Mouse (Mus musculus) myocyte (in vitro differentiated cells): ENCODE measurements around the gene Gm9945. TPM values are rescaled to one million over a fixed set of nuclear protein-coding genes. Genes with fewer than 3 reads are reported as not detected.

Experiments
- H3K27me3 ChIP-seq: one replicate; pipeline ENCODE4 v1.6.1; 2011; ENCODE audit not compliant: control insufficient read depth, insufficient read depth, insufficient read length
- H3K36me3 ChIP-seq: one replicate; pipeline ENCODE4 v1.6.1; 2011; ENCODE audit not compliant: control insufficient read depth, insufficient read depth
- H3K4me2 ChIP-seq: one replicate; pipeline ENCODE4 v1.6.1; 2011; ENCODE audit warnings: low read depth, control low read depth
- H3K4me3 ChIP-seq: one replicate; pipeline ENCODE4 v1.5.1; 2011; ENCODE audit warnings: mild to moderate bottlenecking, control low read depth, moderate library complexity
- H3K79me2 ChIP-seq: one replicate; pipeline ENCODE4 v1.6.1; 2011; ENCODE audit not compliant: control insufficient read depth, insufficient read depth
- H3ac ChIP-seq: one replicate; pipeline ENCODE4 v1.6.1; 2011; ENCODE audit not compliant: control insufficient read depth, insufficient read length
- CEBPB ChIP-seq: IDR thresholded peaks from 2 replicates; pipeline ENCODE4 v1.6.1; 2011; ENCODE audit warnings: mild to moderate bottlenecking, moderate library complexity; ENCODE audit not compliant: poor library complexity, insufficient read depth, severe bottlenecking
- E2F4 ChIP-seq: IDR thresholded peaks from one replicate; pipeline ENCODE4 v1.6.1; 2011; ENCODE audit warnings: mild to moderate bottlenecking, control low read depth, moderate library complexity; ENCODE audit not compliant: insufficient read depth
- MAX ChIP-seq: IDR thresholded peaks from one replicate; pipeline ENCODE4 v1.6.1; 2011; ENCODE audit warnings: low read depth, mild to moderate bottlenecking, control low read depth
- MYOD1 ChIP-seq, 3 experiments: IDR thresholded peaks; one replicate each; pipeline ENCODE4 v1.6.1; 2011; ENCODE audit warnings: control low read depth in 2 of 3, low read depth in 2 of 3, mild to moderate bottlenecking in 2 of 3, moderate library complexity in 1 of 3; ENCODE audit not compliant: insufficient read length in 2 of 3, control insufficient read depth in 1 of 3
- MYOG ChIP-seq, 3 experiments: IDR thresholded peaks; one replicate each; pipeline ENCODE4 v1.6.1; 2011; ENCODE audit warnings: control low read depth in 2 of 3, low read depth in 2 of 3, mild to moderate bottlenecking in 2 of 3; ENCODE audit not compliant: insufficient read length in 2 of 3, control insufficient read depth in 1 of 3, insufficient read depth in 1 of 3
- POLR2A ChIP-seq: IDR thresholded peaks from one replicate; pipeline ENCODE4 v1.6.1; 2011; ENCODE audit warnings: low read depth, mild to moderate bottlenecking, control low read depth, moderate library complexity; ENCODE audit not compliant: insufficient read length
- POLR2AphosphoS2 ChIP-seq: IDR thresholded peaks from one replicate; pipeline ENCODE4 v1.6.1; 2011; ENCODE audit warnings: low read depth, control low read depth; ENCODE audit not compliant: insufficient read length
- REST ChIP-seq: IDR thresholded peaks from one replicate; pipeline ENCODE4 v1.6.1; 2011; ENCODE audit warnings: mild to moderate bottlenecking, control low read depth, moderate library complexity; ENCODE audit not compliant: insufficient read depth, insufficient read length
- SRF ChIP-seq: IDR thresholded peaks from one replicate; pipeline ENCODE4 v1.6.1; 2011; ENCODE audit warnings: low read depth; ENCODE audit not compliant: control insufficient read depth, insufficient read length
- TCF12 ChIP-seq: IDR thresholded peaks from one replicate; pipeline ENCODE4 v1.6.1; 2011; ENCODE audit warnings: mild to moderate bottlenecking, control low read depth; ENCODE audit not compliant: poor library complexity, insufficient read depth, severe bottlenecking
- TCF3 ChIP-seq: IDR thresholded peaks from one replicate; pipeline ENCODE4 v1.6.1; 2011; ENCODE audit warnings: low read depth, control low read depth; ENCODE audit not compliant: insufficient read length
- USF1 ChIP-seq: IDR thresholded peaks from one replicate; pipeline ENCODE4 v1.6.1; 2011; ENCODE audit warnings: low read depth, mild to moderate bottlenecking, control low read depth, moderate library complexity
- polyA plus RNA-seq: library from polyadenylated mRNA; unstranded; fragments of >200 nt; fragmentation: generic; extraction: Trizol; gene quantifications from one replicate; pipeline ENCODE4 v1.2.1, GENCODE M21; 2012; ENCODE audit warnings: missing spikeins

The Gm9945 gene
- polyA plus RNA-seq, 1 experiment, result not detected

DNA sequence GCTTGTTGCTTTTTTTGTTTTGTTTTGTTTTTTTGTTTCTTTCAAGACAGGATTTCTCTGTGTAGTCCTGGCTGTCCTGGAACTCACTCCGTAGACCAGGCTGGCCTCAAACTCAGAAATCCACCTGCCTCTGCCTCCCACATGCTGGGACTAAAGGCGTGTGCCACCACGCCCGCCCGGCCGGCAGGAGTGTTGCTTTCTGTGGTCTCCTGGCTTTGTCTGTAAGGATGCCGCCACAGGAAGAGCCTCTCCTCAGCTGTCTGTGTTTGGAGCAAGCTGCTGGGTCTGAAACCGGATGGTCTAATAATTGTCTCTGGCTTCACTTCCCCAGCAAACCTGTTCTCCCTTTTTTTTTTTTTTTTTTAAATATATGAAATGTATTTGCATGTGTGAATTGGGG, 44.5 kb upstream of the Gm9945 start:
- no peak for TF ChIP-seq SRF
- no peak for TF ChIP-seq REST
- TF ChIP-seq E2F4, result no peak
- no peak for TF ChIP-seq USF1
- no peak for TF ChIP-seq TCF3
- TF ChIP-seq MYOG (IDR thresholded peaks at IDR 0.05; ENCODE audit: control insufficient read depth in 1 of 3, insufficient read depth in 1 of 3, insufficient read length in 2 of 3, low read depth in 2 of 3), result no peak
- Histone ChIP-seq H3ac (no peak overlapping the region), H3K79me2 (peaks cover under 1% of the 10 kb centered on the region), H3K4me3 (no peak overlapping the region), H3K36me3 (no peaks in the 10 kb centered on the region), H3K27me3 (peaks cover 13% of the 10 kb centered on the region), H3K4me2 (no peak overlapping the region)

DNA sequence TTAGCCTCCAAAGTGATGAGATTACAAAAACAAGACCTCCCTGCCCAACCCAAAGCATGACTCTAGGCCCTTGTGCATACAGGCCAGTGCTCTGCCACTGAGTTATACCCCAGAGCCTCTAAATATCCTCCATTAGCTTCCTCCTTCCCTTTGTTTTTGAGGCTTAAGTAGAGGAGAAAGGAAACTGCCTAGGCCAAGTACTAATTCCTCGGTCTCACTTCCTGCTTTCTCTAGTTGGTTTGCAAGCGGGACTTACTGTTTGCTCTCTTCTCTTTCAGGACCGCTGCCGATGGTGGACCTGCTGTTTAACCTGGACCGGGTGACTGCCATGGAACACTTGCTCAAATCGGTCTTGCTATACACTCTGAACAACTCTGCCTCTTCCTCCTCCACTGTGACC, 43.6 kb upstream of the Gm9945 start:
- TF ChIP-seq E2F4 (no peak), POLR2A (no peak), MYOG (IDR thresholded peaks at IDR 0.05; ENCODE audit: control insufficient read depth in 1 of 3, insufficient read depth in 1 of 3, insufficient read length in 2 of 3, low read depth in 2 of 3) (no peak), POLR2AphosphoS2 (no peak), TCF12 (no peak), MAX (no peak), SRF (no peak), REST (no peak), MYOD1 (IDR thresholded peaks at IDR 0.05; ENCODE audit: control insufficient read depth in 1 of 3, insufficient read length in 2 of 3, low read depth in 2 of 3) (no peak), CEBPB (no peak), TCF3 (no peak), USF1 (no peak)
- H3K27me3 ChIP-seq, result peaks cover 13% of the 10 kb centered on the region
- no peaks in the 10 kb centered on the region for H3K79me2 ChIP-seq
- no peaks in the 10 kb centered on the region for H3K36me3 ChIP-seq
- H3K4me2 ChIP-seq, result no peak overlapping the region
- no peak overlapping the region for H3ac ChIP-seq
- H3K4me3 ChIP-seq, result no peak overlapping the region

DNA sequence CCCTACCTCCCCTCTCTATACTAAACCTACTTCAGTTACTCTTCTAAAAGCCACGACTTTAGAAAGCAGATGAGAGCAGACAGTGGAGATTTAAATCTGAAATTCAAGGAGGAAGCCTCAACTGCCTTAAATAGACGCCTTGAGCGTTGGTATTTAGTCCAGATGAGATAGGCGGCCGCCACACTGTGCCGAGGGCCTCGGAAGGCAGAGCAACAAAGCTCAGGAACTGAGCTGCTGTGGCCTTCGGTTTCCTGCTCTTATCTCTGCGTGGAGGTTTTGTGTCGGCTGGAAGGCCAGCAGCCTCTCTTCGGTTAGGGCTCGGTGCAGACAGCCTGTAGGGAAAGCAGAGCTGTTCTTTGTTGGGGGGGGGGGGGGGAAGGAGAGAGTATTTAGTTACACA, 38.0 kb upstream of the Gm9945 start:
- TF ChIP-seq MYOD1 (IDR thresholded peaks at IDR 0.05; ENCODE audit: control insufficient read depth in 1 of 3, insufficient read length in 2 of 3, low read depth in 2 of 3), result no peak
- TF ChIP-seq TCF12, result no peak
- no peak for TF ChIP-seq TCF3
- no peak for TF ChIP-seq E2F4
- no peak for TF ChIP-seq MAX
- TF ChIP-seq POLR2A, result no peak
- TF ChIP-seq REST, result no peak
- TF ChIP-seq CEBPB, result no peak
- TF ChIP-seq MYOG (IDR thresholded peaks at IDR 0.05; ENCODE audit: control insufficient read depth in 1 of 3, insufficient read depth in 1 of 3, insufficient read length in 2 of 3, low read depth in 2 of 3), result no peak
- TF ChIP-seq SRF, result no peak
- TF ChIP-seq POLR2AphosphoS2, result no peak
- TF ChIP-seq USF1, result no peak
- Histone ChIP-seq H3K79me2 (no peaks in the 10 kb centered on the region), H3ac (no peak overlapping the region), H3K36me3 (no peaks in the 10 kb centered on the region), H3K4me2 (no peak overlapping the region), H3K4me3 (no peak overlapping the region), H3K27me3 (peaks cover 6% of the 10 kb centered on the region)

DNA sequence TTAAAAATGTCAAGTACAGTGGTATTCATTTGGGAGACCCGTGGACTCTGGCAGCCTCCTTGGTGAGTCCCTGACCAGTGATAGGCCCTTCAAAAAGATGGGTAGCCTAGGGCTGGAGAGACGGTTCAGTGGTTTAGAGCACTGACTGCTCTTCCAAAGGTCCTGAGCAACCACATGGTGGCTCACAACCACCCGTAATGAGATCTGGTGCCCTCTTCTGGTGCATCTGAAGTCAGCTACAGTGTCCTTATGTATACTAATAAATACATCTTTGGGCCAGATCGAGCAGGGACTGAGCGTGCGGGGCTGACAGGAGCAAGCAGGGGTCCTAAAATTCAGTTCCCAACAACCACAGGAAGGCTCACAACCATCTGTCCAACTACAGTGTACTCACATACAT, 36.1 kb upstream of the Gm9945 start:
- H3K4me2 ChIP-seq, result peak overlapping the region; percentile 16
- no peaks in the 10 kb centered on the region for H3K27me3 ChIP-seq
- H3K79me2 ChIP-seq, result no peaks in the 10 kb centered on the region
- no peaks in the 10 kb centered on the region for H3K36me3 ChIP-seq
- TF ChIP-seq MAX, result no peak
- no peak for TF ChIP-seq MYOD1 (IDR thresholded peaks at IDR 0.05; ENCODE audit: control insufficient read depth in 1 of 3, insufficient read length in 2 of 3, low read depth in 2 of 3)
- no peak for TF ChIP-seq USF1
- TF ChIP-seq POLR2A, result no peak
- no peak for TF ChIP-seq SRF
- TF ChIP-seq REST, result no peak
- no peak overlapping the region for H3ac ChIP-seq
- H3K4me3 ChIP-seq, result no peak overlapping the region

DNA sequence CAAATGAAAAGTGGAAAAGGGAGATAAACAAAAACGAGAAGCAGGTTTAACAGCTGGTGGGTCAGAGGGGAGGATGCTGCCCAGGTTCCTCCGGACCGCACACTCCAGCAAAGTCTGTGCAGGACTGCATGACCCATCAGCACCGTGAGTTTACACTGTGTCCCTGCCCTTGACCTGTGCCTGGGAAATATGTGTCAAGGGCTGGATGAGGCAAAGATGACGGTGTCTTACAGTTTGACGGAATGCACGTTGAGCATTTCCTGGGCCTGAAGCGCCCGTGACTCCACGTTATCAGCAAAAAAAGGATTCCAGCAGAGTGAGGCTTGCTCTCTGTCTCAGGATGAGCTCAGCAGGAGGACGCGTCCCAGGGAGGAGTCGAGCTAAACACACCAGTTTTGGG, 34.4 kb upstream of the Gm9945 start:
- H3ac ChIP-seq, result no peak overlapping the region
- H3K4me3 ChIP-seq, result no peak overlapping the region
- TF ChIP-seq MYOD1 (IDR thresholded peaks at IDR 0.05; ENCODE audit: control insufficient read depth in 1 of 3, insufficient read length in 2 of 3, low read depth in 2 of 3) (no peak), POLR2A (no peak), E2F4 (no peak), CEBPB (no peak), MAX (no peak), MYOG (IDR thresholded peaks at IDR 0.05; ENCODE audit: control insufficient read depth in 1 of 3, insufficient read depth in 1 of 3, insufficient read length in 2 of 3, low read depth in 2 of 3) (no peak), TCF3 (no peak), TCF12 (no peak), SRF (no peak), POLR2AphosphoS2 (no peak), REST (no peak), USF1 (no peak)
- no peaks in the 10 kb centered on the region for H3K36me3 ChIP-seq
- H3K27me3 ChIP-seq, result peaks cover 8% of the 10 kb centered on the region
- no peaks in the 10 kb centered on the region for H3K79me2 ChIP-seq
- H3K4me2 ChIP-seq, result no peak overlapping the region
